Mouse (Mus musculus) MEL (cell line): ENCODE data around the gene Tmbim1. TPM values are rescaled to one million over a fixed set of nuclear protein-coding genes. Genes with fewer than 3 reads are reported as not detected.

ENCODE experiments used
- DNase-seq: peaks from one replicate; pipeline ENCODE4 v3.0.0; 2011; ENCODE audit warnings: low read depth, low spot score
- H3K27ac ChIP-seq: 2 replicates; pipeline ENCODE4 v1.5.1; 2012; ENCODE audit warnings: low read depth, mild to moderate bottlenecking, control low read depth, low read length, moderate library complexity; ENCODE audit not compliant: control insufficient read depth
- H3K27me3 ChIP-seq, 2 experiments: fragments of 150-350 bp in 1 of 2; sonication (generic) in 1 of 2; 2 replicates each; pipeline ENCODE4 v1.6.1; 2012; ENCODE audit warnings: low read length in 2 of 2, mild to moderate bottlenecking in 2 of 2, improper control_type of control experiment in 1 of 2, moderate library complexity in 1 of 2; ENCODE audit not compliant: insufficient read depth in 2 of 2, control insufficient read depth in 1 of 2
- H3K36me3 ChIP-seq, 2 experiments: 2 replicates each; pipeline ENCODE4 v1.6.1; 2012 to 2014; ENCODE audit warnings: low read length in 2 of 2, improper control_type of control experiment in 1 of 2, inconsistent platforms in 1 of 2, mild to moderate bottlenecking in 1 of 2; ENCODE audit not compliant: insufficient read depth in 2 of 2, control insufficient read depth in 1 of 2
- H3K4me1 ChIP-seq, 2 experiments: fragments of 150-350 bp in 1 of 2; sonication (generic) in 1 of 2; 2 replicates each; pipeline ENCODE4 v1.6.1; 2012; ENCODE audit warnings: low read length in 2 of 2, improper control_type of control experiment in 1 of 2, mild to moderate bottlenecking in 1 of 2; ENCODE audit not compliant: insufficient read depth in 2 of 2, control insufficient read depth in 1 of 2
- H3K4me3 ChIP-seq, 2 experiments: fragments of 150-350 bp in 1 of 2; sonication (generic) in 1 of 2; 2 replicates each; pipeline ENCODE4 v1.5.1; 2012; ENCODE audit warnings: low read depth in 2 of 2, low read length in 2 of 2, mild to moderate bottlenecking in 2 of 2, moderate library complexity in 2 of 2, control low read depth in 1 of 2, improper control_type of control experiment in 1 of 2; ENCODE audit not compliant: control insufficient read depth in 1 of 2, insufficient read depth in 1 of 2
- H3K79me2 ChIP-seq: 2 replicates; pipeline ENCODE4 v1.6.1; 2012; ENCODE audit warnings: mild to moderate bottlenecking, low read length, moderate library complexity; ENCODE audit not compliant: control insufficient read depth, poor library complexity, insufficient read depth
- H3K9ac ChIP-seq: 2 replicates; pipeline ENCODE4 v1.6.1; 2012; ENCODE audit warnings: low read depth, mild to moderate bottlenecking, control low read depth, low read length, moderate library complexity; ENCODE audit not compliant: control insufficient read depth, poor library complexity, severe bottlenecking
- H3K9me3 ChIP-seq: fragments of 150-350 bp; sonication (generic); replicated peaks from 2 replicates; pipeline ENCODE4 v1.6.1; 2012; ENCODE audit warnings: mild to moderate bottlenecking, low read length, improper control_type of control experiment, moderate library complexity; ENCODE audit not compliant: insufficient read depth
- BHLHE40 ChIP-seq: IDR thresholded peaks from 2 replicates; pipeline ENCODE4 v1.6.1; 2012; ENCODE audit warnings: low read depth, mild to moderate bottlenecking, inconsistent platforms, low read length, improper control_type of control experiment, borderline replicate concordance
- CHD2 ChIP-seq: IDR thresholded peaks from 2 replicates; pipeline ENCODE4 v1.6.1; 2011; ENCODE audit warnings: low read length, improper control_type of control experiment
- CTCF ChIP-seq, 3 experiments: IDR thresholded peaks in 2 of 3; conservative IDR thresholded peaks in 1 of 3; 2 replicates each; pipeline ENCODE4 v1.5.1; 2011 to 2012; ENCODE audit warnings: low read length in 3 of 3, low read depth in 2 of 3, mild to moderate bottlenecking in 2 of 3, improper control_type of control experiment in 1 of 3, inconsistent platforms in 1 of 3, mixed read lengths in 1 of 3, moderate library complexity in 1 of 3; ENCODE audit not compliant: control insufficient read depth in 1 of 3, insufficient read depth in 1 of 3, poor library complexity in 1 of 3, severe bottlenecking in 1 of 3
- EP300 ChIP-seq, 2 experiments: IDR thresholded peaks; 2 replicates each; pipeline ENCODE4 v1.6.1; 2011; ENCODE audit warnings: improper control_type of control experiment in 2 of 2, low read length in 2 of 2, low read depth in 1 of 2, mild to moderate bottlenecking in 1 of 2
- ETS1 ChIP-seq: IDR thresholded peaks from 2 replicates; pipeline ENCODE4 v1.6.1; 2012; ENCODE audit warnings: low read depth, mild to moderate bottlenecking, inconsistent platforms, low read length, improper control_type of control experiment, moderate library complexity
- HCFC1 ChIP-seq: IDR thresholded peaks from 2 replicates; pipeline ENCODE4 v1.6.1; 2012; ENCODE audit warnings: low read depth, mild to moderate bottlenecking, inconsistent platforms, low read length, improper control_type of control experiment, moderate library complexity
- JUND ChIP-seq: IDR thresholded peaks from 2 replicates; pipeline ENCODE4 v1.6.1; 2011; ENCODE audit warnings: low read depth, mild to moderate bottlenecking, improper control_type of control experiment, low read length
- MAZ ChIP-seq: IDR thresholded peaks from 2 replicates; pipeline ENCODE4 v1.6.1; 2012; ENCODE audit warnings: low read depth, mild to moderate bottlenecking, inconsistent platforms, low read length, improper control_type of control experiment
- MEF2A ChIP-seq: IDR thresholded peaks from 2 replicates; pipeline ENCODE4 v1.6.1; 2014; ENCODE audit warnings: low read depth, mild to moderate bottlenecking, inconsistent platforms, low read length, improper control_type of control experiment; ENCODE audit not compliant: poor library complexity, insufficient replicate concordance, severe bottlenecking; ENCODE audit errors: extremely low read depth
- MXI1 ChIP-seq: IDR thresholded peaks from 2 replicates; pipeline ENCODE4 v1.6.1; 2011; ENCODE audit warnings: mild to moderate bottlenecking, low read depth, low read length, improper control_type of control experiment
- POLR2A ChIP-seq, 2 experiments: IDR thresholded peaks; 2 replicates each; pipeline ENCODE4 v1.6.1; 2011 to 2012; ENCODE audit warnings: low read length in 2 of 2, mild to moderate bottlenecking in 2 of 2, control low read depth in 1 of 2, improper control_type of control experiment in 1 of 2, low read depth in 1 of 2, moderate library complexity in 1 of 2; ENCODE audit not compliant: control insufficient read depth in 1 of 2, insufficient read depth in 1 of 2, poor library complexity in 1 of 2
- TAL1 ChIP-seq: IDR thresholded peaks from 2 replicates; pipeline ENCODE4 v1.6.1; 2012; ENCODE audit warnings: mild to moderate bottlenecking, inconsistent platforms, low read length, moderate library complexity, mixed read lengths
- TCF12 ChIP-seq: IDR thresholded peaks from 2 replicates; pipeline ENCODE4 v1.6.1; 2014; ENCODE audit warnings: low read depth, mild to moderate bottlenecking, inconsistent platforms, low read length, improper control_type of control experiment, moderate library complexity
- UBTF ChIP-seq: IDR thresholded peaks from 2 replicates; pipeline ENCODE4 v1.6.1; 2012; ENCODE audit warnings: low read depth, mild to moderate bottlenecking, inconsistent platforms, low read length, improper control_type of control experiment, moderate library complexity, borderline replicate concordance; ENCODE audit not compliant: insufficient read depth
- ZC3H11A ChIP-seq: IDR thresholded peaks from 2 replicates; pipeline ENCODE4 v1.6.1; 2012; ENCODE audit warnings: low read depth, mild to moderate bottlenecking, inconsistent platforms, low read length, improper control_type of control experiment
- ZKSCAN1 ChIP-seq: IDR thresholded peaks from 2 replicates; pipeline ENCODE4 v1.6.1; 2012; ENCODE audit warnings: low read depth, mild to moderate bottlenecking, inconsistent platforms, low read length, improper control_type of control experiment, moderate library complexity
- polyA plus RNA-seq, 2 experiments: library from polyadenylated mRNA; stranded (reverse) in 1 of 2; unstranded in 1 of 2; fragments of >175 nt in 1 of 2; fragments of >200 nt in 1 of 2; gene quantifications; 2 replicates each; pipeline versions ENCODE4 v1.2.1 to v1.2.4; 2012; ENCODE audit warnings: low replicate concordance in 2 of 2, low read depth in 1 of 2; ENCODE audit not compliant: insufficient read length in 2 of 2, insufficient read depth in 1 of 2, missing spikeins in 1 of 2
- total RNA-seq: library from RNA; depleted of rRNA; stranded (reverse); fragments of 300-350 nt; gene quantifications from 2 replicates; pipeline ENCODE4 v1.2.3, GENCODE M21; 2012

Tmbim1 gene
- total and polyA plus RNA-seq, 3 experiments = 13.0 to 20.8 TPM; not detected in 1

GRCm38 (mm10) chr1:74332241-74332763 lies 26.9 kb upstream of the Tmbim1 start (continued):
- peak; percentile 14; the same call in 1 of the 2 replicates for TF ChIP-seq TCF12
- peak; percentile 25; the same call in 1 of the 2 replicates for TF ChIP-seq ETS1

- DNase-seq = peak; percentile 59
- Histone ChIP-seq H3K9me3 (no peaks in the 10 kb centered on the region), H3K36me3 (peaks cover 0 to 13% of the 10 kb centered on the region in 2 experiments; a peak in 2 of 4 replicates), H3K27me3 (no peaks in the 10 kb centered on the region), H3K79me2 (no peaks in the 10 kb centered on the region), H3K4me3 (peak overlapping the region; percentile 4 to 11; a peak in 1 of 4 replicates)
- TF ChIP-seq BHLHE40 (no peak), MEF2A (no peak), EP300 (IDR thresholded peaks at IDR 0.05; ENCODE audit: low read depth in 1 of 2, low read length in 2 of 2) (peak in 1 of 2 experiments; percentile 18; a peak in 1 of 4 replicates), JUND (no peak), MAZ (0 out of 2 replicates have a peak, but pooled peaks have one; percentile 25), TAL1 (peak; percentile 40; the same call in 1 of the 2 replicates), CHD2 (no peak), UBTF (no peak), CTCF (IDR thresholded peaks at IDR 0.05 in 2 of 3, conservative IDR thresholded peaks at IDR 0.05 in 1 of 3; ENCODE audit: control insufficient read depth in 1 of 3, insufficient read depth in 1 of 3, low read depth in 2 of 3, low read length in 3 of 3, poor library complexity in 1 of 3, severe bottlenecking in 1 of 3) (0 out of 6 replicates have a peak, but pooled peaks of 1 of the 3 experiments have one; percentile 4), MXI1 (peak; percentile 8; the same call in 1 of the 2 replicates)
- TF ChIP-seq, all 39 proteins: peak for 5
- peaks cover 10 to 25% of the 10 kb centered on the region in 2 experiments for H3K4me1 ChIP-seq
- H3K9ac ChIP-seq = peak overlapping the region; percentile 38
- H3K27ac ChIP-seq = peak overlapping the region; percentile 41
Measured at GRCm38 (mm10) chr1:74331046-74331681, 25.7 kb upstream of the Tmbim1 start.

GRCm38 (mm10) chr1:74329899-74330431 lies 24.5 kb upstream of the Tmbim1 start:
- TF ChIP-seq ZC3H11A = no peak
- no peak for TF ChIP-seq ZKSCAN1
- TF ChIP-seq POLR2A (IDR thresholded peaks at IDR 0.05; ENCODE audit: control insufficient read depth in 1 of 2, insufficient read depth in 1 of 2, low read depth in 1 of 2, low read length in 2 of 2, poor library complexity in 1 of 2) = no peak
- no peak for TF ChIP-seq HCFC1
- no peak overlapping the region for H3K27ac ChIP-seq
- H3K4me3 ChIP-seq = no peak overlapping the region
- no peak overlapping the region for H3K9ac ChIP-seq
- no peaks in the 10 kb centered on the region for H3K27me3 ChIP-seq
- peaks cover 0 to 13% of the 10 kb centered on the region in 2 experiments; a peak in 2 of 4 replicates for H3K36me3 ChIP-seq
- H3K9me3 ChIP-seq = no peaks in the 10 kb centered on the region
- H3K79me2 ChIP-seq = no peaks in the 10 kb centered on the region
- peak; percentile 19 for DNase-seq
- H3K4me1 ChIP-seq = peaks cover 10 to 25% of the 10 kb centered on the region in 2 experiments
